Mouse (Mus musculus) layer of hippocampus, adult 9-11 months (tissue): Measurements from ENCODE around the gene Magoh.

Experiments used
- DNase-seq: peaks from one replicate; pipeline ENCODE4 v3.0.0; 2022

Gene Magoh

GRCm38 (mm10) chr4:107889731-107890432 is 10.3 kb downstream of the Magoh start, which contains the start of gene 0610037L13Rik:
0610037L13Rik (plus strand) TSS chr4:107889813.
- peak; percentile 96 for DNase-seq

- no peak for DNase-seq
Measured at GRCm38 (mm10) chr4:107892663-107893062, 13.1 kb downstream of the Magoh start.

- peak; percentile 48 for DNase-seq
Measured at GRCm38 (mm10) chr4:107899211-107899927, 19.8 kb downstream of the Magoh start.

GRCm38 (mm10) chr4:107900206-107900605 is 20.7 kb downstream of the Magoh start:
- no peak for DNase-seq

- no peak for DNase-seq
Measured at GRCm38 (mm10) chr4:107904252-107904651, 24.7 kb downstream of the Magoh start.

GRCm38 (mm10) chr4:107906561-107906960 is 27.0 kb downstream of the Magoh start:
- no peak for DNase-seq

GRCm38 (mm10) chr4:107910020-107910419 is 30.5 kb downstream of the Magoh start:
- DNase-seq, result no peak

- DNase-seq, result no peak
Measured at GRCm38 (mm10) chr4:107920336-107920735, 40.8 kb downstream of the Magoh start.

- DNase-seq, result no peak
Measured at GRCm38 (mm10) chr4:107921152-107921695, 41.7 kb downstream of the Magoh start.

- no peak for DNase-seq
Measured at GRCm38 (mm10) chr4:107921952-107922351, 42.4 kb downstream of the Magoh start.

GRCm38 (mm10) chr4:107923145-107923802 is 43.7 kb downstream of the Magoh start, which contains the start of gene Cpt2:
Cpt2 (minus strand) TSS chr4:107923610.
- peak; percentile 92 for DNase-seq

GRCm38 (mm10) chr4:107923803-107924194 is 44.2 kb downstream of the Magoh start:
- DNase-seq, result no peak

- DNase-seq, result no peak
Measured at GRCm38 (mm10) chr4:107928269-107928668, 48.7 kb downstream of the Magoh start.

- no peak for DNase-seq
Measured at GRCm38 (mm10) chr4:107928726-107929125, 49.2 kb downstream of the Magoh start.

GRCm38 (mm10) chr4:107931453-107931852 is 51.9 kb downstream of the Magoh start:
- DNase-seq, result no peak

- DNase-seq, result no peak
Measured at GRCm38 (mm10) chr4:107933239-107933638, 53.7 kb downstream of the Magoh start.

- DNase-seq, result no peak
Measured at GRCm38 (mm10) chr4:107935254-107935653, 55.7 kb downstream of the Magoh start.
